Mouse (Mus musculus) E14TG2a.4 (cell line): ENCODE results near the gene Cpm.

Experiments used
- CTCF ChIP-seq: conservative IDR thresholded peaks from 2 replicates; pipeline ENCODE4 v1.5.1; 2014; ENCODE audit warnings: low read length
- POU5F1 ChIP-seq: IDR thresholded peaks from 2 replicates; pipeline ENCODE4 v1.6.1; 2014; ENCODE audit warnings: low read length, borderline replicate concordance

GRCm38 (mm10) chr10:117687577-117687976, 58.3 kb downstream of the Cpm start:
- TF ChIP-seq CTCF: no peak
- no peak for TF ChIP-seq POU5F1
